Mouse (Mus musculus) layer of hippocampus, postnatal 25 days (tissue): ENCODE measurements around the gene Nek10. TPM values are rescaled to one million over a fixed set of nuclear protein-coding genes. Genes with fewer than 3 reads are reported as not detected.
"Not testable (repeated sequence)": the region's sequence is repeated elsewhere in the genome, so short reads cannot be mapped to it uniquely, and the experiment has no call there.

ENCODE experiments used
- DNase-seq, 2 experiments: peaks; one replicate each; pipeline ENCODE4 v3.0.0; 2022; ENCODE audit warnings: mixed read lengths in 2 of 2, low spot score in 1 of 2; ENCODE audit errors: extremely low spot score in 1 of 2
- total RNA-seq, 2 experiments: library from RNA; stranded (reverse); gene quantifications; 2 replicates each; pipeline ENCODE4 v1.2.3; 2021

The Nek10 gene
- total RNA-seq, 2 experiments from 2014 or later = 3.4 to 4.3 TPM

GRCm38 (mm10) chr14:14984106-14984505 is 180.9 kb downstream of the Nek10 start:
- DNase-seq = not testable (repeated sequence)

GRCm38 (mm10) chr14:14984710-14985647 is 181.8 kb downstream of the Nek10 start:
- peak; percentile 42 to 72 for DNase-seq

- DNase-seq = no peak
Measured at GRCm38 (mm10) chr14:14987403-14987802, 184.2 kb downstream of the Nek10 start.

- no peak for DNase-seq
Measured at GRCm38 (mm10) chr14:14991642-14992041, 188.4 kb downstream of the Nek10 start.

- DNase-seq = no peak
Measured at GRCm38 (mm10) chr14:15011408-15011807, 208.2 kb downstream of the Nek10 start.

GRCm38 (mm10) chr14:15014799-15015198 is 211.6 kb downstream of the Nek10 start:
- no peak for DNase-seq

GRCm38 (mm10) chr14:15030626-15031025 is 227.4 kb downstream of the Nek10 start:
- DNase-seq = not testable (repeated sequence)

- not testable (repeated sequence) for DNase-seq
Measured at GRCm38 (mm10) chr14:15034638-15035037, 231.4 kb downstream of the Nek10 start.

- no peak for DNase-seq
Measured at GRCm38 (mm10) chr14:15048186-15048585, 245.0 kb downstream of the Nek10 start.

- DNase-seq = no peak
Measured at GRCm38 (mm10) chr14:15061496-15061895, 258.3 kb downstream of the Nek10 start.

Other genes starting within 250 kb of the Nek10 start
- 10 to 100 TPM; 40.1 to 48.5 TPM for gene Slc4a7, start 101.1 kb upstream of the Nek10 start, total RNA-seq